Mouse (Mus musculus): ENCODE data around the gene Ric8b.
A peak's percentile ranks its signal among the peaks of the same experiment; 100 is the strongest.

Ric8b gene

DNA sequence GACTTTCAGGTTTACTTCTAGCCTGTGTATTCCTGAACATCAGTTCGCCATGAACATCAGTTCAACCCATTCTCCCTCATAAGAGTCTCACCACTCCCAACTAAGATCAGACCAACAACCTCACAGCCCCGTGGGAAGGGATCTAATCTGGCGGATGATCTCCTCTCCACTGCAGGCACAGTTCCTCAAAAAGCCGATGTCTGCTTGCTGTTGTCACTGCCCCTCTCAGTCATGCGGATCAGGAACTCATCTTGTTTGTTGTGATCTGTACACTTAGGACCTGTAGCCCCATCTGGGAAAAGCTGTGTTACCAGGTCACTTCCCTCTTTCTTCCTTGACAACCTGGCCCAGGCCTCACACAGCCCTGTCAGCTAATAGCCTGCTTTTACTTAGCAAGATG lies 45.7 kb downstream of the Ric8b start:
- no peak for DNase-seq (ENCODE audit: low spot score)

DNA sequence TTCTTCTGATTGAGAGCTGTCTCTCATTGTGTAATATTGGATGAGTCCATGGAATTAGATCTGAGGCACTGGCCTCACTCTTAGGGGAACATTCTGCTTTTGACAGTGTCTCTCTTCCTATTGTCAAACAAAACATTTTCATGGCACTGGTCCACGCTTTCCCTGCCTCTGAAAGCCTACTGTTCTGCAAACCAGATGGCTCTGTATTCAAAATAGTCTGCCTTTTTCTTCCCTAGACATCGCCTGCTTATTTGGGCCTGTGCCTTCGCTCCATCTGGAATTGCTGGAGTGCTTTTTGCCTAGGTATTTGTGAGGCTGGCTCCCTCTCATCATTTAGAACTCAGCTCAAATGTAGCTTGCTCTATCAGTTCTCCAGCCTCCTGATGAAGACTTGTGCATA lies 46.3 kb downstream of the Ric8b start:
- peak; percentile 88 for DNase-seq (ENCODE audit: low spot score)

DNA sequence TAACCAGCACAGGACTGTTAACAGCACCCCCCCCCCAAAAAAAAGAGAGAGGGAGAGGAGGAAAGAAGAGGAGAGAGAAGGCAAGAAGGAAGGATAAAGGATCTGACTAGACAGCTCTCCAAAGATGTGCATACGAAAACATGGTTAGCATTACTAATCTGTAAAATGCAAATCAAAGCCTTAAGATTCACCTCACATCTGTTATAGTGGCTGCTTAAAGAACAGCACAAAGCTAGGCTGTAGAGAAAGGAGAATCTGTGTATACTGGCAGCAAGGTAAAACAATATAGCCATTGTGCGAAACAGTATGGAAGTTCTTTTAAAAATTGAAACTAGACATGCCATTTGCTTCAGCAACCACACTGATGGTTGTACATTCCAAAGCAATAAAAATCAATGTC lies 49.1 kb downstream of the Ric8b start:
- DNase-seq (ENCODE audit: low spot score), result no peak

DNA sequence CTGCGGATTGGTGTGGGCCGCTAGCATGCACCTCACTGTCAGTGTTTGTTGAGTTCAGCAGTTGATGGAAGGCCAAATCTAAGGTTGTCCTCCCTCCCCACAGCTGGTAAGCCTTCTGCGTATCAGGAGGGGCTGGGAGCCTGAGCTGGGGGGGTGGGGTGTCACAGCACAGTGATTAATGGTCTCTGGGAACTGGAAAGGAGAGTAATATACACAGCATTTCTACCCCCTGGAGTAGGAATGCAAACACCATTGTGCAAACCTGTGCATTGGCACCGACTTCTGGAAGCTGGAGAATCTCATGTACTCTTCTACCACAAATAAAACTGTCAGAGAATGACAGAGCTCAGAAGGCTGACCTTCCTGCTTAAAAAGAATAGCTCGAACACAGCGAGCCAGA lies 50.2 kb downstream of the Ric8b start:
- DNase-seq (ENCODE audit: low spot score), result no peak

DNA sequence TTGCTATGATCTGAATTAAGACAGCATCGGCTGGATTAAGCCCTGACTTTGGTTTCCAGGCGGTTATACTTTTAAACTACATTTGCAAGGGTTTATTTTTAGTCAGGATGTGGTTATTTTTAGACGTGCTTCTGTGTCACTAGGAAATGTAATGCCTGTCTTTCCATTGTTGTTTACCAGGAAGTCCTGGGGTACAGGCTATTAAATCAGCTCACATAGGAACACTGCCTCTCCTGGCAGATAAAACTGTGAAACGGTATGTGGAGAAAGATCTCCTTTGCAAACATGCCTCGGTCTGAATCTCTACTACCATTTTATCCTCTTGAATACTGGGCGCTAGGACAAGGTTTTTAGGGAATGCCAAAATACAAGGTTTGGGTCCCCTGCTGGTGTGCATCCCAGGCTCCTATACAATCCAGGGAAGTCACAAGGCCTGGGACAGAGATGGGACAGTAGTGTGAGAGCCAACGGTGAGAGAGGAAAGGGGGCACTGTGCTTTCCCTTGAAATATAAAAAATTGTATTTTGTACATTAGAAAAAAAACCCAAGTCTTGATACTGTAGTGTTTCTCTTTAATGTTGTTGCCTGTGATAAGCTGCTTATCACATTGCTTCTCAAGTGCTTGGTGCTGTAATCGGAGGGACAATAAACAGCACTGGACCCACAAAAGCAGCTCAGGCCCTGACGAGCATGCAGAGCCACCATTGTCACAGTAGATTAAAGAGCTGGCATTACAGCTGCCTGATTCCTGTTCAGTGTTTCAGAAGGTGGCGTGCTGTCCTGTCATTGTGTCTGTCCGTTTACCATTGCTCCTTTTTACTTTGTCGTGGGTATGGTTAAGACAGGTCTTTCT lies 51.7 kb downstream of the Ric8b start:
- no peak for DNase-seq (ENCODE audit: low spot score)

DNA sequence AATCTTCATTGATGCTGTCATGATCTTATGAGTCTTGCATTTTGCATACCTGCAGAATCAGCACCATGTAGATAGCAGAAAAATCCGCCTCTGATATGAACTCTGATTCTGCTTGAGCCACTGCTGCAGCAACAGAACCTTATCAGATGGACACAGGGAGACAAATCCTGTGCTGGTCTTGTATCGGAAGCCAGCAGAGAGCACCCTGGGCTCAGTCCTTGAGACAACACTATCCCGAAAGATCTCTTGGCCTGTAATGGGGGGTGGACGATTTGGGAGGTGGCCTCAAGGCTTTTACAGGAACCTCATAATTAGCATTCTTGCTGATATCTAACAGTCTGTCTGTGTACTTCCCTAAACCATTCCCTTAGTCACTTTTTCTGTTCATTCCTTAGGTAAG lies 57.8 kb downstream of the Ric8b start:
- DNase-seq (ENCODE audit: low spot score), result no peak

DNA sequence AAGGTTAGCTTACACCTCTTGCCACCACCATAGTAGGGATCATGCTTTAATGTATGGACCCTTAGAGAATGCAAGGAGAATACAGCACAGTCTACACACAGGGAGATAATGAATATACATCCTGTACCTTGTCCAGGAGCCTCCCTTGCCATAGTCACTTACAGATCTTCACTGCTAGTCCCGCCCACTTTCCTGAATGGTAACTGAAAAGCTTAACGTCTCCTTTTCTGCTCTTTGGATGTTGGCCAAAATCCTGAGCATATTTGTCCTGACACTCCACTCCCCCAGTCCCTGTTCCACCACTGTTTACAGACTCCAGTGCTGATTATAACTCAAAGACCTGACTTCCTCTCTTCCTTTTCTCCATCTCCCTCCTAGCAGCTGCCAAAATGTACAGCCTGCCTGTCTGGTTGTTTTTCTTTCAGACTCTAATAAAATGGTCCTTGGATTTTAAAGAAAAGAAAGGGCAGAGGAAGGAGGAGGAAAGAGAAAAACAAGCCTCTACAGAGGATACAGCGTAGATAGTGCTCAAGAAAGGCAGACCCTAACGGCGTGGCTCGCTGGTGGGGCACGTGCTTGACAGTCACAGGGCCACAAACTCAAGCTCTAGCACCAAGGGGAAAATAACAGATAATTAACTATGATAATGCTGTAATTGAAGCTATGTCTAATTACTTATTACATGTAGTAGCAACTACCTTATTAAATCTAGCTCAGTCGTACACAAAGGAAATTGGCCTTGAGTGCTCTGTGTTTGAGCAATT lies 59.4 kb downstream of the Ric8b start:
- no peak for DNase-seq (ENCODE audit: low spot score)

DNA sequence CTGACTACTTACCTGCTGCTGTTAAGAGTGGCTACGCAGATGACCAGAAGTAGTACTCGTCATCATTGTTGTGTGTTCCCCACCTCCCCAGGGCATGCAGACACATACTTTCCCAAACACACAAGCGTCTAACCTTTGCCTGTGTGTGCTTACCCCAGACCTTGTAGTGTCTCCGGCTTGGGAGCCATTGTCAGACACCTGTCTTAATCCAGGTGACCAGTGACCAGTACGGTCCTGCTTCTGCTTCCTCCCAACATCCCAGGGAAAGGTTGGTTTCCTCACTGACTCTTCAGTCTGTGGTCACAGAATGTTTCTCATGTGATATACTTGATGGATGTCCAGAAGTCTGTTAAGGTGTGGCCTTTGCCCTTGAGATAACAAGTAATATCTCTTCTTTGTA lies 62.9 kb downstream of the Ric8b start:
- DNase-seq (ENCODE audit: low spot score), result no peak

DNA sequence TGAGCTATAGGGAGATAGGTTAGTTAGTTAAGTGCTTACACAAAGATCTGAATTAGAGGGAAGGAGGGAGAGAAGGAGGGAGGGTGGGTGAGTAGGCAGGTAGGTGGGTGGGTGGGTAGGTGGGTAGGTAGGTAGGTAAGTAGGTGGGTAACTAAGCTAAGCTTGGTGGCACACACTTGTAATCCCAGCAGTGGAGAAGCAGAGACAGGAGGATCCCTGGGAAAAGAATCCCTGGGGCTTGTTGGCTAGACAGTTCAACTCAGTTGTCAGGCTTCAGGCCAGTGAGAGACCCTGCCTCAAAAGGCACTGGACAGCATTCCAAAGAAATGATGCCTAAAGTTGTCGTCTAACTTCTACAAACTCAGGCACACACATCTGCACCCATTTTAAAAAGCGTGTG lies 64.0 kb downstream of the Ric8b start:
- DNase-seq (ENCODE audit: low spot score), result no peak

DNA sequence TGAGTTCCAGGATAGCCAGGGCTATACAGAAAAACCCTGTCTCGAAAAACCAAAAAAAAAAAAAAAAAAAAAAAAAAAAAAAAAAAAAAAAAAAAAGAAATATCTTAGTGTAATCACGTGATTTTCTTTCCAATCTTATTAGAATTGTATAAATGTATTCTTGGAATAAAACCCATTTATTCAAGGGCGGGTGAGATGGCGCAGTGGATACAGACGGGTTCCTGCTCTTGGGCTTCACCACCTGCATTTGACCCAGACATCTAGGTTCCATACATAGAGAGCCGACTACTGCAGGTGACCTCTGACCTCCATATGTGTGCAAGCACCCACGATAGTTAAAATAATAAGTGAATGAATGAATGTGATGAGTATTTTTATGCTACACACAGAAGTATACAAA lies 65.3 kb downstream of the Ric8b start:
- no peak for DNase-seq (ENCODE audit: low spot score)

DNA sequence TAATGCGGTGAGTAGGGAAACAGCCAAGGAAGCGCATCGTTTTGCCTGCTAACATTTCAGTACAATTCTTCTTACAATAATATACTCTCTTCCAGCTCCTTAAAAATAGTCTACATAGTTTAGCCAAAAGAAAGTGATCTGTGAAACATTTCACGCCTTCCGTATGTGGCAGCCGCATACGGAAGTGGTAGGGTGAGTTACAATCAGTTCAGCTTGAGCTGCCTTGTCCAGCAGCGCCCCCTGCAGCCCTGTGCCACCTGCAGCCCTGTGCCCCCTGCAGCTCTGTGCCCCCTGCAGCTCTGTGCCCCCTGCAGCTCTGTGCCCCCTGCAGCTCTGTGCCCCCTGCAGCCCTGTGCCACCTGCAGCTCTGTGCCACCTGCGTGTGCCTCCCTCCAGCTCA lies 68.5 kb downstream of the Ric8b start:
- no peak for DNase-seq (ENCODE audit: low spot score)

DNA sequence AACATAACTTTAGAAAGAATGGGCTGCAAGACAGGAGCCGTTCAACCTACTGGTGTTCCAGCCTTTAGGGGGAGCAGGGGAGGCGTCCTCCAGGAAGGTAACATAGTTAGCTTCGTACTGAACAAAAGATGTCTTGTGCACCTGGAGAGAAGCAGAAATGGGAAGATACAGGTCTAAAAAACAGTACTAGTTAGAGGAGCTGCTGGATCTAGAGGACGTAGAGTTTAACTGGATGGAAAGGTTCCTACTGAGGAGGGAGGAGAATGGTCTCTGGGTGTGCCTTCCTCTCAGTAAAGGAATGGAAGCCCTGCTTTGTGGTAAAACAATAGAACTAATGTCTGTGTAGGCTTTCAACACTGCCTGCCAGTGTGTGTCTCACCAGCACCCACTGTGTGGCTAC lies 70.2 kb downstream of the Ric8b start:
- no peak for DNase-seq (ENCODE audit: low spot score)

DNA sequence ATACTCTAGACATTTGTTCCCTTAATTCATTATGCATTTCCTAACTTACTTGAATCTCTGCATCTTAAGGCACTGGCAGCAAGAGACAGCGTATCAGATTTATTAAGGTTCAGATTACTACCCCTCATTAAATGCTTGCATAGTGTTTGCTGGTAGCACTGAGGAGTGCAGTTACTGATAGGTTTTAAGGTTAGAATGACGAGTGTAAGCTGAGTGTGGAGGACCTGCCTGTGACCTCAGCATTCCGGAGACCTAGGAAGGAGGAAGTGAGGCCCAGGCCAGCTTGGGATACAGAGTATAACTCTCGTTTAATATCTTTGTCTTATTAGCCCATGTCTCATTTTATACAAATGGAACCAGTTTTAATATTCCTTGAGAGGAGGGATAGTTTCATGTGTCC lies 71.2 kb downstream of the Ric8b start:
- DNase-seq (ENCODE audit: low spot score), result no peak

DNA sequence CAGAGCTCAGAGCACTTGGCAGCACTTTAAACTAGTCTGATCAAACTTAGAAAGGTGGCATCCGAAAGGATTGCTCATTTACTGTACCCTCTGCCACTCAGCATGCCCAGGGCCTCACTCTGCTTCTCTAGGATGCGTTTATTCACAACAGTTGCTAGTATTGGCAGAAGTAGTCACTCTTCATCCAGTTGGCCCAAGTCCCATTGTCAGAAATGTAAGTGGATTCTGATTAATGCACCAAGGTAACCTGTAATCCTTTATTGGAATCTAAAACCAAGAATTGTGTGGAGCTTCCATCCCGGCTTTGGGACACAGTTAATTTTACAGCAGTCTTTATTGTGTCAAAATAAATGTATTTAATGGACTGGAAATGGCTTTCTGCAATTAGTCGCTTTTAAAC lies 76.9 kb downstream of the Ric8b start:
- no peak for DNase-seq (ENCODE audit: low spot score)

DNA sequence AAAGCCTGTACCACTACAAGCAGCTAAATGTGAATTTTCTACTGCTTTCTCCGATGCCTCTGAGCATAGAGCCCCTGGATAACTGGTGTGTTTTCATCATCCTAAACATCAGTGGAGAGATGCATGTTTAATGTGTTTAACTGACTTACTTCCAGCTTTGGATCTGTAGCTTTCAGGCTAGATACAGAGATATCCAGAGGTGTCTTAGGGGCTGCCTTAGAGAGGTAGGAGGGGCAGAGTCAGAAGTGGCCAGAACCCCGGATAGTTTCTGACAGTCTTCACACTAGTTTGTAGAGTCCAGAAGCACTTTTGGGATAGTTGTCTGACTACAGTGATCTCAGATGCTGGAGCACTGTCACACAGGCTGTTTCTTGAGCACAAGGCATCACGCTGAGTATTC lies 77.6 kb downstream of the Ric8b start:
- DNase-seq (ENCODE audit: low spot score), result no peak

DNA sequence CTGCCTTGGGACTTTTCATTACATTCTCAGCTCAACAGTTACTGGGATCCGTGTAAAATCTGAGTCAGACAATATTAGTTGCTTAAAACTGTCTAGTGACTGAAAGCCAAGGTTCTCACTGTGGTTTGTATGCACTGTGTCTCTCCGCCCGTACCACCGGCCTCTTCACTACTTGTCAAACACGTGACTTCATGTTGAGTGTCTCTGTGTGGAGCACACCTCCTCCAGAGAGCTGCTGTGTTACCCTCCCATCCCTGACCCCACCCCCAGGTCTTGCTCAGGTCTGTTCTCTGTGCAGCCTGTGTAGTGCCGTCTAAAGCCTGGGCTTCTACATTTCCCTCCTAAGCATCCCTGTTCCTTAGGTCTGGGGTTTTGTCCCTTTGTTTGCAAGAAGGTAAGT lies 79.0 kb downstream of the Ric8b start:
- DNase-seq (ENCODE audit: low spot score), result no peak

DNA sequence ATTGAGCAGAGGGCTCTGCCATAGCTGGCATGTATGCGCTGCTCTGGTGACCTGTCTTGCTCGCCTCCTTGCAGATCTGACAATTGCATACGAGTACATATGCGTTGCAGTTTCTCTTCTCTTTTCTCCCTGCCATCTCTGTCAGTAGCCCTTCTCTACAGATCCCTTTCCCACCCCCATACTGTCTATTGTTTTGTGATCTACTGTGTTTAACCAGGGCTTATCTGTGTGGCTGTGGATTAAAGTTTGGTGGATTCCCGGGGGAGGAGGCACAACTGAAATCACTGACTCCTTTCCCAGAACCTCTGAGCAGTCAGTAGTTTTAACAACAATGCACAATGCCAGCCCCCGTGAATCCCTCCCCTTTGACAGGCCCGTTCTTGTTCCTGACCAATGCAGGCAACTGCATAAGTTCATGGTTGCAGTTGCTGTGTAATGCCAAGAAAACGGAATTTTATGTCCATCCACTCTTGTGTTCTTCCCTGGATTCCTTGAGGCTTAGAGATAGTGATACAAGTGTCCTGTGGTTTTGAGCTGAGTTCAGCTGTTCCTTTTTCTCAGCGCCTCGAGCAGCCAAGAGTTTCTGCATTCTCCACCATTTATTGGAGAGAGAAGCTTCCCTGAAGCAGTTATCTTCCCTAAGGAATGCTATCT lies 80.3 kb downstream of the Ric8b start:
- no peak for DNase-seq (ENCODE audit: low spot score)

DNA sequence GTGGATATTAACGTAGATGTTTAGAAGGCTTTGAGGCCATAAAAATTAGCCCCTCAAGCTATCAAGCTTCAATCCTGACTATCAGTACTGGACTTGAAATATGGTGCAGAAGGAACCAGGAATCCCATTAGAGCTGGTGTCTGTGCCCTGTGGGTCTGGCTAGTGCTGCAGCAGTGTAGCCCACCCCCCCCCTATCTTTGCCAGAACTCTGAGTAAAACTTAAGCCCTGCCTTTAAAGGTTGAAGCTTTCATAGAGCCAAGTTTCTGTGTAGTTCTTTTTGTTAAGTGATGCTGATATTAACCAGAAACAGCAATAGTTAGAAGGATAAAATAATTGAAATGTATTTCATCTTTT lies 80.8 kb downstream of the Ric8b start:
- DNase-seq (ENCODE audit: low spot score), result no peak

DNA sequence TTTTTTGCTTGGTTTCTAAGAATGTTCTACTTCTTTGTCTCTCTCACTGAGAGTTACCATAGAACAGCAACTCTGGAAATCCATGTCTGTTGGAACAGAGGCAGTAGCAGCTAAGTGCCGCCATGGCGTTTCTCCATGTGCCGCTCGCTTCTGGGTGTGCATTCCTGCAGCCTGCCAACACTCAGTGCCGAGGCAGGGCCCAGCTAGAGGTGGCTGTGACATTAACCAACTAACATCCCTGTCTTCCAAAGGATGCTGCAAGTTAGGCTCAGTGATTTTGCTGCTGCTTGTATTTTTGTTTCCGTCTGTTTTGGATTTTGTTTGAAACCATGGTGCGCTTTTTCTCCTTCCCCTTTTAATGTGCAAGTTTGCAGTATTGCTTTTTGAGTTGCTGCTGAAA lies 84.5 kb downstream of the Ric8b start:
- no peak for DNase-seq (ENCODE audit: low spot score)

DNA sequence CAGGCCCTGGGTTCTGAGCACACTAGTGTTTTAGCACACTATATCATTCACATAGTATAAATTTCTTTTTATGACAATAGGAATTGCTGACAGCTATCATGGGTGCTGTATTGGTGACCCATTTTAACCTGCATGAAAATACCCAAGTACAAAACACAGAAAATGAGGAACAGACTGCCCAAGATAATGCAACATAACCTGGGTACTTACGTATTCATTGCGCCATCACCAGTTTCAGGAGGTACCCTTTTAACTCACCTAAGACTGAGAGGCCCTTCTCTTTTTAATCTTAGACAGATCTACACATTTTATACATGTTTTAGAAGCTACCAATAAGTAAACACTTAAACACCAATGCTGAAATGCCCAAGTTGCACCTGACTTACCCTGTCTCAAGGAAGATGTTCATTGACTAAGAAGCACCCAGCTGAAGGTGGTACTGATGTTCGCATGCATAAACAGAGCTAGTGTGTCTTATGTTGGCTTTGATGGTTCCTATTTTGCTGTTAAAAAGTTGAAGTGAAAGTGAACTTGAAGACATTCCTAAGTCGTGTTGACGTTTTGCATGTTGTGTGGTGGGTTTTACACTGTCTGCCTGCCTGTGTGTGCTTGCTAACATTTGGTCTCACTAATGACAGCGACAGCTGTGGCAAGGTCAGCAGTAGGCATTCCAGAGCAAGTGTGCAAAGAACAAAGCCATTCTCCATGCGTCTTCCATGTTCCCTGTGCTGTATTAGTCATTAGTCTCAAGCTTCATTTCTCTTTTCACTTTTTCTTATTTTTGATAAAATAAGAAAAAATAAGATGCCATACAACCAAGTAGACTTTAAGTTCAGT lies 86.0 kb downstream of the Ric8b start:
- no peak for DNase-seq (ENCODE audit: low spot score)

DNA sequence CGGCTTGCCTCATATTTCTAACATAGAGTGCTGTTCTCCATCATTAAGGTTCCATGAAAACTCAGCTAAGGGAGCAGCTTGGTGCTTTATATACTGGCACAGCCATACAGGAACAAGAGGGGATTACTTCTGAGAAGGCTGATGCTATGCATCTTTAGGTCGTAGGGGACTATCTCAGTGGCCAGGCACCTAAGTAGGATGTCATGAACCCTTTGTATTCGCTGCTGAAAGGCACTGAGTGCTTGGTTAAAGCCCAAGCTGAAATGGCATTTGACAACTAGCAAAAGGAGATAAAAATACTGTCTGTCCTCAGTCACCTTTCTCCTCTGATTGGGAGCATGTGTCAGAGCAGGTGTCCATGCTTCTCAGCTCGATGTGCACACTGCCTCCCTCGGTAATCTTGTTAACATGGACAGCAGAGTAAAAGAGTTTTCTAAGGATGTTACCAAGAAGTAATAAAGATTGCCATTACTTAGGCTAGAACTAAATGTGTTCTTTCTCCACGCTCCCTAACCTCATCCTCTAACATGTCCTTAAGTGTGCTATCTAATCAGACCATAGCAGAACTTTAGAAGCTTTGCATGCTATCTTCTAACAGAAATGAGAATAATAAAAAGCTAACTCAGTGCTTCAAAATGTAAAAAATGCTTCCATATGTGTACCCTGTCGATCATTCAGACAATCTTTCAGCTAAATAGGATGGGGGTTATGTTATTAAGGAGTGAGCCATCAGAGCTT lies 89.3 kb downstream of the Ric8b start:
- no peak for DNase-seq (ENCODE audit: low spot score)
